Mouse (Mus musculus): ENCODE data around the gene Ces2e. TPM values are rescaled to one million over a fixed set of nuclear protein-coding genes. Genes with fewer than 3 reads are reported as not detected.
"Not testable (repeated sequence)": the region's sequence is repeated elsewhere in the genome, so short reads cannot be mapped to it uniquely, and the experiment has no call there.

The Ces2e gene
- 458 and 877 TPM in 2 replicates for polyA plus RNA-seq (2012; rRNA removed)

GRCm38 (mm10) chr8:104925972-104926596, at the start of gene Ces2e:
Gene Ces2e, plus strand, starts transcription at chr8:104926260.
- WGBS = 23% methylated on average over 5 of the region's 5 CpGs
- DNase-seq (ENCODE audit: low read depth, low spot score) = peak; percentile 58

GRCm38 (mm10) chr8:104886223-104886926, 39.7 kb upstream of the Ces2e start:
- no CpG with 5 or more reads among the region's 4 CpGs for WGBS
- not testable (repeated sequence) for DNase-seq (ENCODE audit: low read depth, low spot score)

GRCm38 (mm10) chr8:104901746-104902145, 24.3 kb upstream of the Ces2e start:
- DNase-seq (ENCODE audit: low read depth, low spot score) = no peak
- WGBS = 63% methylated on average over 2 of the region's 2 CpGs

- WGBS = 57% methylated on average over 1 of the region's 1 CpGs
- no peak for DNase-seq (ENCODE audit: low read depth, low spot score)
These were observed 18.9 kb upstream of the Ces2e start for GRCm38 (mm10) chr8:104907111-104907510.

DNA sequence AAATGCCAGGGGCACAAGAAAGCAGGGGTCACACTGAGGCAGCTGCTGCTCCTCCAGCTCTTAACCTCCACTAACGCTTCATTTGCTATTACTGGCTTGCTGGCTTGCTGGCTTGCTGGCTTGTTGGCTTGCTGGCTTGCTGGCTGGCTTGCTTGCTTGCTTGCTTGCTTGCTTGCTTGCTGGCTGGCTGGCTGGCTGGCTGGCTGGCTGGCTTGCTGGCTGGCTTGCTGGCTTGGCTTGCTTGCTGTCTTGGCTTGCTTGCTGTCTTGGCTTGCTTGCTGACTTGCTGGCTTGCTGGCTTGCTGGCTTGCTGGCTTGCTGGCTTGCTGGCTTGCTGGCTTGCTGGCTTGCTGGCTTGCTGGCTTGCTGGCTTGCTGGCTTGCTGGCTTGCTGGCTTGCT, 17.0 kb upstream of the Ces2e start:
- not testable (repeated sequence) for DNase-seq (ENCODE audit: low read depth, low spot score)
- 73% methylated on average over 1 of the region's 1 CpGs for WGBS

GRCm38 (mm10) chr8:104909651-104910050, 16.4 kb upstream of the Ces2e start:
- WGBS = 96% methylated on average over 10 of the region's 10 CpGs
- DNase-seq (ENCODE audit: low read depth, low spot score) = not testable (repeated sequence)

- no peak for DNase-seq (ENCODE audit: low read depth, low spot score)
- WGBS = 51% methylated on average over 3 of the region's 3 CpGs
These were observed 1.2 kb downstream of the Ces2e start for GRCm38 (mm10) chr8:104927301-104927700.

- 74% methylated on average over 2 of the region's 2 CpGs for WGBS
- no peak for DNase-seq (ENCODE audit: low read depth, low spot score)
These were observed 18.6 kb downstream of the Ces2e start for GRCm38 (mm10) chr8:104944665-104945064.

DNA sequence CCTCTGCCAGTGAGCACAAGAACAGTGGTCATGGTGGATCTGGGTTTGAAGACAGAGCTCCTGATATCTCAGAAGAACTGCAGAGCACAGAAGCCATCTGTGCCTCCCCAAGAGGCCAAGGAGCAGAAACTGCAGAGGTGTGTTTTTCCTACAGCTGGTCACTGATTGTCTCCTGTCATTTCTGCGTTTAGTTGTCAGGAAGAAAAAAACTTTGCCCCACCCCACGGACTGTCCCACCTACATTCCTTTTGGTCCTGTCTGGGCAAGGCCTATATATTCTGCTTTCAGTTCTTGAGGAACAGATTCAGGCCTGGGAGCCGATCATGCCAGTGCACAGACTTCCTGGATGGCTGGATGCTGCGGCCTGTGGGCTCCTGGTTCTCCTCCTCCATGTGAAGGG, 21.0 kb downstream of the Ces2e start, which contains the start of gene Ces2f:
Gene Ces2f (plus strand): TSS at position 301 of the 400 bp plus-strand sequence.
- DNase-seq (ENCODE audit: low read depth, low spot score) = no peak
- 38% methylated on average over 4 of the region's 4 CpGs for WGBS

- DNase-seq (ENCODE audit: low read depth, low spot score) = no peak
- WGBS = 69% methylated on average over 5 of the region's 5 CpGs
These were observed 23.0 kb downstream of the Ces2e start for GRCm38 (mm10) chr8:104949031-104949430.

GRCm38 (mm10) chr8:104961537-104961961, 35.5 kb downstream of the Ces2e start, which contains the start of gene Ces2g:
Gene Ces2g, plus strand, starts transcription at chr8:104961718.
- peak; percentile 35 for DNase-seq (ENCODE audit: low read depth, low spot score)
- WGBS = 20% methylated on average over 5 of the region's 5 CpGs

DNA sequence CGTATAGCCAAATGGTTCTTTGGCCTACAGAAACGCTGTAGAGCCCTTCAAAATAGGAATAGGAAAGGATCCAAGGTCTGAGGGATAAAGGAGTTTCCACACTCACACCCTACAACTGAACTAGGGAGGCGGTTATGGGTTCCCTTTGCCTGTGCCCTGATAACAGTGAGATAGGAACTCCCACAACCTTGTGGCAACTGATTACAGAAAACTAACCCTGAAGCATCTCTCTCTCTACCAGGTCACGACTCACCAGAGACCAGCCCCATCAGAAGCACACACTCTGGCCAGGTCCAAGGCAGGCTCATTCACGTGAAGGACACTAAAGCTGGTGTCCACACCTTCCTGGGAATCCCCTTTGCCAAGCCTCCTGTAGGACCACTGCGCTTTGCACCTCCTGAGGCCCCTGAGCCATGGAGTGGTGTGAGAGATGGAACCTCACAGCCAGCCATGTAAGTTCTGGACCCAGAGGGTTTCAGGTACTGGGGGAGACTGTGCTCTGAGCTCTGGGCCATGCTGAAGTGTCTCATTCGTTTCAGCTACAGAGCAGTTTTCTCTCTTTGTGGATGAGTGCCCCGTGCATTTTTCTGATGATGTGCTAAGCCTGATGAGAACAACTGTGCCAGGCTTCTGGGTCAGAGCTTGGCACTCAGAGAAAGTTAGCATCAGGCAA, 36.3 kb downstream of the Ces2e start:
- no peak for DNase-seq (ENCODE audit: low read depth, low spot score)
- 61% methylated on average over 8 of the region's 8 CpGs for WGBS

DNA sequence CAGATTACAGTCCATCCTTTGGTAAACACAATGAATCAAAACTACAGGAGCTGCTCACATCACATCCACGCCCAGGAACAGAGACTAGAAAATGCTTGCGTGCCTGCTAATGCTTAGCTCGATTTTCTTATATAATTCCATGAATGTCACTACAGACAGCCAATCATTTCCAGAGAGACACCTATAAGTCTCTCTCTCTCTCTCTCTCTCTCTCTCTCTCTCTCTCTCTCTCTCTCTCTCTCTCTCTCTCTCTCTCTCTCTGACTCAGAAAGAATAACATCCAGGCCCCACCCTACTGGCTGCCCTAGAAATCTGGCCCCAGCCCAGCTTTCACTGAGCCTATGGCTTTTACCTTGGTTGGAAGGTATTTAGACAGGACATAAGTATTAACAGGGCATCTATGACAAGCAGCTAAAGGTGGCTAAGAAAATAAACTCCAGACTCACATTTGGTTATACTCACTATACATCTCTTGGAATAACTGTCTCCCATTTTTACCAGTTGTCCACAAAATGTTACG, 37.4 kb downstream of the Ces2e start:
- 41% methylated on average over 4 of the region's 4 CpGs for WGBS
- DNase-seq (ENCODE audit: low read depth, low spot score) = peak; percentile 54

- 95% methylated on average over 5 of the region's 5 CpGs for WGBS
- DNase-seq (ENCODE audit: low read depth, low spot score) = no peak
These were observed 58.1 kb downstream of the Ces2e start for GRCm38 (mm10) chr8:104984126-104984525.

Other genes starting within 250 kb of the Ces2e start
- gene Ces2a, start 192.3 kb upstream of the Ces2e start, polyA plus RNA-seq (2012; rRNA removed) = 86.2 and 136 TPM in 2 replicates
- gene Ces2b, start 94.7 kb upstream of the Ces2e start, polyA plus RNA-seq (2012; rRNA removed) = 0.86 and 1.2 TPM in 2 replicates
- gene Ces2c, start 79.2 kb upstream of the Ces2e start, polyA plus RNA-seq (2012; rRNA removed) = 87.8 and 175 TPM in 2 replicates
- 0.12 and 0.21 TPM in 2 replicates for gene Ces2f, start 21.1 kb downstream of the Ces2e start, polyA plus RNA-seq (2012; rRNA removed)
- 1.6 and 4.3 TPM in 2 replicates for gene Ces2g, start 35.5 kb downstream of the Ces2e start, polyA plus RNA-seq (2012; rRNA removed)
- gene Ces2h, start 74.6 kb downstream of the Ces2e start, polyA plus RNA-seq (2012; rRNA removed) = 0.36 and 0.52 TPM in 2 replicates
- 0.21 TPM in 1 of 2 replicates, not detected in the other for gene Ces3a, start 122.3 kb downstream of the Ces2e start, polyA plus RNA-seq (2012; rRNA removed)
- not detected in 2 replicates for gene Ces3b, start 157.5 kb downstream of the Ces2e start, polyA plus RNA-seq (2012; rRNA removed)
- gene Ces4a, start 205.5 kb downstream of the Ces2e start, polyA plus RNA-seq (2012; rRNA removed) = not detected in 2 replicates
- gene Cbfb, start 244.4 kb downstream of the Ces2e start, polyA plus RNA-seq (2012; rRNA removed) = 7.0 and 8.1 TPM in 2 replicates